Mouse (Mus musculus): ENCODE data around the gene Pik3ca. TPM values are rescaled to one million over a fixed set of nuclear protein-coding genes. Genes with fewer than 3 reads are reported as not detected.

The Pik3ca gene
- polyA plus RNA-seq, 1 experiment = 8.6 TPM

DNA sequence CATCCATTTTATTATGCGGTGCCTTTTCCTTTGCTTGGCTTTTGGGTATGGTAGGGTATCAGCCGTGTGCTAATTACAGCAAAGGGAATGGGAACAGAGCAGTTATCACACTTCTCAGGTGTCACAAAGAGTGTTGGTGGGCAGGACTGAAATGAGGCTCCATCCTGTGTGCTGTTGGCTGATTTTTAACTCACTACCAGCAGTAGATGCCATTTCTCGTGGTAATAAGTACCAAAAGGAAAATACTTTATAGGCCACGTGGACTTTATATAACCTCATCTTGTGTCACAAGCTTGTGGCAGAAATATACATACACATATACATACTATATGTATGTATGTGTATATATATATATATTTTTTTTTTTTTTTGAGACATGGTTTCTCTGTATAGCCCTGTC lies 69.8 kb downstream of the Pik3ca start:
- peaks cover 19% of the 10 kb centered on the region for H3K36me3 ChIP-seq (ENCODE audit: control insufficient read depth, insufficient read depth)
- TF ChIP-seq USF1 (IDR thresholded peaks at IDR 0.05; ENCODE audit: low read depth) (no peak), MYOD1 (IDR thresholded peaks at IDR 0.05; ENCODE audit: control insufficient read depth, insufficient read length, low read depth) (no peak), MYOG (IDR thresholded peaks at IDR 0.05; ENCODE audit: control insufficient read depth, extremely low read depth, insufficient read length) (no peak), CEBPB (IDR thresholded peaks at IDR 0.05; ENCODE audit: low read depth) (no peak), FOSL1 (IDR thresholded peaks at IDR 0.05; ENCODE audit: insufficient read depth, low read length, poor library complexity, severe bottlenecking) (no peak), CTCF (IDR thresholded peaks at IDR 0.05; ENCODE audit: control insufficient read depth, insufficient read depth, insufficient read length) (no peak), MAX (IDR thresholded peaks at IDR 0.05) (no peak)
- H3K4me3 ChIP-seq (ENCODE audit: insufficient read depth, poor library complexity, severe bottlenecking) = no peak overlapping the region
- H3K79me3 ChIP-seq (ENCODE audit: low read depth) = no peaks in the 10 kb centered on the region
- no peaks in the 10 kb centered on the region for H3K27me3 ChIP-seq (ENCODE audit: control insufficient read depth, insufficient read depth, insufficient read length)
- H3K79me2 ChIP-seq (ENCODE audit: control insufficient read depth, insufficient read depth) = no peaks in the 10 kb centered on the region
- no peak overlapping the region for H3ac ChIP-seq (ENCODE audit: control insufficient read depth, insufficient read length, low read depth)

- Histone ChIP-seq H3K79me3 (ENCODE audit: low read depth) (no peaks in the 10 kb centered on the region), H3K27me3 (ENCODE audit: control insufficient read depth, insufficient read depth, insufficient read length) (no peaks in the 10 kb centered on the region), H3K4me3 (ENCODE audit: insufficient read depth, poor library complexity, severe bottlenecking) (no peak overlapping the region), H3K36me3 (ENCODE audit: control insufficient read depth, insufficient read depth) (peaks cover 12% of the 10 kb centered on the region), H3ac (ENCODE audit: control insufficient read depth, insufficient read length, low read depth) (no peak overlapping the region), H3K79me2 (ENCODE audit: control insufficient read depth, insufficient read depth) (no peaks in the 10 kb centered on the region)
- TF ChIP-seq CEBPB (IDR thresholded peaks at IDR 0.05; ENCODE audit: low read depth) (no peak), USF1 (IDR thresholded peaks at IDR 0.05; ENCODE audit: low read depth) (no peak), CTCF (IDR thresholded peaks at IDR 0.05; ENCODE audit: control insufficient read depth, insufficient read depth, insufficient read length) (no peak), FOSL1 (IDR thresholded peaks at IDR 0.05; ENCODE audit: insufficient read depth, low read length, poor library complexity, severe bottlenecking) (no peak), MYOD1 (IDR thresholded peaks at IDR 0.05; ENCODE audit: control insufficient read depth, insufficient read length, low read depth) (no peak), MAX (IDR thresholded peaks at IDR 0.05) (no peak)
Measured at GRCm38 (mm10) chr3:32468411-32468810, 70.9 kb downstream of the Pik3ca start.

- TF ChIP-seq CEBPB (IDR thresholded peaks at IDR 0.05; ENCODE audit: low read depth) (no peak), MAX (IDR thresholded peaks at IDR 0.05) (no peak), USF1 (IDR thresholded peaks at IDR 0.05; ENCODE audit: low read depth) (no peak), FOSL1 (IDR thresholded peaks at IDR 0.05; ENCODE audit: insufficient read depth, low read length, poor library complexity, severe bottlenecking) (no peak)
- no peaks in the 10 kb centered on the region for H3K79me2 ChIP-seq (ENCODE audit: control insufficient read depth, insufficient read depth)
- H3K36me3 ChIP-seq (ENCODE audit: control insufficient read depth, insufficient read depth) = no peaks in the 10 kb centered on the region
- H3K27me3 ChIP-seq (ENCODE audit: control insufficient read depth, insufficient read depth, insufficient read length) = no peaks in the 10 kb centered on the region
- H3ac ChIP-seq (ENCODE audit: control insufficient read depth, insufficient read length, low read depth) = no peak overlapping the region
- no peaks in the 10 kb centered on the region for H3K79me3 ChIP-seq (ENCODE audit: low read depth)
- no peak overlapping the region for H3K4me3 ChIP-seq (ENCODE audit: insufficient read depth, poor library complexity, severe bottlenecking)
Measured at GRCm38 (mm10) chr3:32470449-32470848, 73.0 kb downstream of the Pik3ca start.

GRCm38 (mm10) chr3:32471098-32471497 lies 73.6 kb downstream of the Pik3ca start:
- no peaks in the 10 kb centered on the region for H3K79me2 ChIP-seq (ENCODE audit: control insufficient read depth, insufficient read depth)
- H3K27me3 ChIP-seq (ENCODE audit: control insufficient read depth, insufficient read depth, insufficient read length) = no peaks in the 10 kb centered on the region
- no peak overlapping the region for H3K4me3 ChIP-seq (ENCODE audit: insufficient read depth, poor library complexity, severe bottlenecking)
- no peaks in the 10 kb centered on the region for H3K79me3 ChIP-seq (ENCODE audit: low read depth)
- H3K36me3 ChIP-seq (ENCODE audit: control insufficient read depth, insufficient read depth) = no peaks in the 10 kb centered on the region
- H3ac ChIP-seq (ENCODE audit: control insufficient read depth, insufficient read length, low read depth) = no peak overlapping the region
- no peak for TF ChIP-seq CTCF (IDR thresholded peaks at IDR 0.05; ENCODE audit: control insufficient read depth, insufficient read depth, insufficient read length)
- TF ChIP-seq FOSL1 (IDR thresholded peaks at IDR 0.05; ENCODE audit: insufficient read depth, low read length, poor library complexity, severe bottlenecking) = no peak
- no peak for TF ChIP-seq CEBPB (IDR thresholded peaks at IDR 0.05; ENCODE audit: low read depth)
- TF ChIP-seq MYOD1 (IDR thresholded peaks at IDR 0.05; ENCODE audit: control insufficient read depth, insufficient read length, low read depth) = no peak
- no peak for TF ChIP-seq USF1 (IDR thresholded peaks at IDR 0.05; ENCODE audit: low read depth)
- TF ChIP-seq MYOG (IDR thresholded peaks at IDR 0.05; ENCODE audit: control insufficient read depth, extremely low read depth, insufficient read length) = no peak
- TF ChIP-seq MAX (IDR thresholded peaks at IDR 0.05) = no peak

- Histone ChIP-seq H3K79me3 (ENCODE audit: low read depth) (no peaks in the 10 kb centered on the region), H3K4me3 (ENCODE audit: insufficient read depth, poor library complexity, severe bottlenecking) (no peak overlapping the region), H3ac (ENCODE audit: control insufficient read depth, insufficient read length, low read depth) (no peak overlapping the region), H3K36me3 (ENCODE audit: control insufficient read depth, insufficient read depth) (no peaks in the 10 kb centered on the region), H3K79me2 (ENCODE audit: control insufficient read depth, insufficient read depth) (no peaks in the 10 kb centered on the region), H3K27me3 (ENCODE audit: control insufficient read depth, insufficient read depth, insufficient read length) (no peaks in the 10 kb centered on the region)
- TF ChIP-seq CEBPB (IDR thresholded peaks at IDR 0.05; ENCODE audit: low read depth) = no peak
- TF ChIP-seq MYOD1 (IDR thresholded peaks at IDR 0.05; ENCODE audit: control insufficient read depth, insufficient read length, low read depth) = no peak
Measured at GRCm38 (mm10) chr3:32472191-32472900, 74.9 kb downstream of the Pik3ca start.

DNA sequence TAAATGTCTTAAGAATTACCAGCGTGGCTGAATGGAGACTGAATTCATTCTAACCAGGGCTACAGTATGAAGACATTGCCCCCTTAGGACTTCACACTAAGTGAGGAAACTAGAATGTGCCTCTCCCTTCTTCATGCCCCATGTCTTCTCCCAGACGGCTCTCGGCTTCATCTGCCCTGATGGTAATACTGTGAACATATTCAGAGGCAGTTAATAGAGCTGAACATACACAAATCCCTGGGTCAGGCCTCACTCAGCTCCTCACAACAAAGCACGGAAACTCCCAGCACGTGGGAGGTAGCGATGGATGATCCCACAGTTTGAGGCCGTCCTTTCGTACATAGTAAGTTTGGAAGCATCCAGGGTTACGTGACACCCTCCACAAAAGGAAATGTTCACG lies 75.7 kb downstream of the Pik3ca start:
- Histone ChIP-seq H3K79me2 (ENCODE audit: control insufficient read depth, insufficient read depth) (no peaks in the 10 kb centered on the region), H3K27me3 (ENCODE audit: control insufficient read depth, insufficient read depth, insufficient read length) (no peaks in the 10 kb centered on the region), H3K79me3 (ENCODE audit: low read depth) (no peaks in the 10 kb centered on the region), H3K4me3 (ENCODE audit: insufficient read depth, poor library complexity, severe bottlenecking) (no peak overlapping the region), H3K36me3 (ENCODE audit: control insufficient read depth, insufficient read depth) (no peaks in the 10 kb centered on the region), H3ac (ENCODE audit: control insufficient read depth, insufficient read length, low read depth) (no peak overlapping the region)
- TF ChIP-seq MYOG (IDR thresholded peaks at IDR 0.05; ENCODE audit: control insufficient read depth, extremely low read depth, insufficient read length) (no peak), MAX (IDR thresholded peaks at IDR 0.05) (no peak), MYOD1 (IDR thresholded peaks at IDR 0.05; ENCODE audit: control insufficient read depth, insufficient read length, low read depth) (no peak), USF1 (IDR thresholded peaks at IDR 0.05; ENCODE audit: low read depth) (no peak), FOSL1 (IDR thresholded peaks at IDR 0.05; ENCODE audit: insufficient read depth, low read length, poor library complexity, severe bottlenecking) (no peak), CEBPB (IDR thresholded peaks at IDR 0.05; ENCODE audit: low read depth) (no peak), CTCF (IDR thresholded peaks at IDR 0.05; ENCODE audit: control insufficient read depth, insufficient read depth, insufficient read length) (no peak)
